Mouse (Mus musculus) kidney, adult 2 months (tissue): Measurements from ENCODE around the gene Ptprs. TPM values are rescaled to one million over a fixed set of nuclear protein-coding genes. Genes with fewer than 3 reads are reported as not detected.
A peak's percentile ranks its signal among the peaks of the same experiment; 100 is the strongest.

Source experiments
- DNase-seq: peaks from one replicate; pipeline ENCODE4 v3.0.0; 2021
- H3K27ac ChIP-seq: fragments of 200-500 bp; 2 replicates; pipeline ENCODE4 v1.5.1; 2012; ENCODE audit warnings: low read depth, low read length, control low read depth, inconsistent platforms; ENCODE audit not compliant: insufficient read depth
- H3K27me3 ChIP-seq: fragments of 200-500 bp; replicated peaks from 2 replicates; pipeline ENCODE4 v1.6.1; 2012; ENCODE audit warnings: mild to moderate bottlenecking, moderate library complexity, low read length, inconsistent platforms; ENCODE audit not compliant: control insufficient read depth, insufficient read depth
- H3K36me3 ChIP-seq: fragments of 200-500 bp; 2 replicates; pipeline ENCODE4 v1.6.1; 2012; ENCODE audit warnings: mild to moderate bottlenecking, moderate library complexity, low read length, inconsistent platforms; ENCODE audit not compliant: control insufficient read depth, insufficient read depth
- H3K4me1 ChIP-seq: fragments of 200-500 bp; 2 replicates; pipeline ENCODE4 v1.6.1; 2011; ENCODE audit warnings: low read length; ENCODE audit not compliant: control insufficient read depth, insufficient read depth
- H3K4me3 ChIP-seq: fragments of 200-500 bp; 2 replicates; pipeline ENCODE4 v1.5.1; 2011; ENCODE audit warnings: mild to moderate bottlenecking, low read depth, low read length, control low read depth; ENCODE audit not compliant: insufficient read depth
- CTCF ChIP-seq: fragments of 200-500 bp; conservative IDR thresholded peaks from 2 replicates; pipeline ENCODE4 v1.5.1; 2011; ENCODE audit warnings: low read depth, mild to moderate bottlenecking, control low read depth, low read length, moderate library complexity, mixed read lengths; ENCODE audit not compliant: insufficient read depth, insufficient read length
- POLR2A ChIP-seq: fragments of 200-500 bp; IDR thresholded peaks from one replicate; pipeline ENCODE4 v1.6.1; 2011; ENCODE audit warnings: low read depth, low read length, control low read depth
- WGBS: fragments of 180-500 bp; shearing (Covaris S2); methylation state at CpG from one replicate; pipeline ENCODE4 v1.1.7; 2018; 5-methylcytosine and 5-hydroxymethylcytosine counted together
- polyA plus RNA-seq: library from polyadenylated mRNA; depleted of rRNA; stranded (reverse); fragments of >200 nt; gene quantifications from 2 replicates; pipeline ENCODE4 v1.2.3, GENCODE M21; 2012

The Ptprs gene
- polyA plus RNA-seq, 1 experiment, result 38.8 TPM

DNA sequence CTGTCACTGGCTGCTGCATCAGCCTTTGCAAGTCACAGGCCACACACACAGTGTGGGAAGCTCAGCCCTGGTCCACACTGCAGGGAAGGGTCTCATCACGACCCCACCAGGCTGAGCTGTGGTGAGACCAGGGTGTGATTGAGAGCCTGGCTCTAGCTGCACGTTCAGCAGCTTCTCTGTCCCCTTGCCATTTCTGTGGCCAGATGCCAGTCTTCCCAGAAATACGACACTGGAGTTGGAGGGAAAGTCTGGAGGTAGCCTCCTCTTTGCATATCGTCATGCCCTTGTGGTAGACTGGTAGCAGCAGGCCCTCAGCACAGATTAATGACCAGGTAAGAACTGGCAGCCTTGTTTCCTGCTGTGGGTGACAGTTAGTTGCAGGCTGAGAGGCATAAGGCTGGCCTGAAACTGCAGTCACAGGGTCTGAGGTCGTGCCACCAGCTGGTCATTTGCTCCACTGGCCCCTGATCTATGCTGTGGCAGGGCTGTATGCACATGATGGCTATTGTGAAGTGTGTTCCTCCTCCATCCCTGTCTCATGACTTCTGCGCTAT, 96.9 kb downstream of the Ptprs start:
- DNase-seq, result peak; percentile 7

DNA sequence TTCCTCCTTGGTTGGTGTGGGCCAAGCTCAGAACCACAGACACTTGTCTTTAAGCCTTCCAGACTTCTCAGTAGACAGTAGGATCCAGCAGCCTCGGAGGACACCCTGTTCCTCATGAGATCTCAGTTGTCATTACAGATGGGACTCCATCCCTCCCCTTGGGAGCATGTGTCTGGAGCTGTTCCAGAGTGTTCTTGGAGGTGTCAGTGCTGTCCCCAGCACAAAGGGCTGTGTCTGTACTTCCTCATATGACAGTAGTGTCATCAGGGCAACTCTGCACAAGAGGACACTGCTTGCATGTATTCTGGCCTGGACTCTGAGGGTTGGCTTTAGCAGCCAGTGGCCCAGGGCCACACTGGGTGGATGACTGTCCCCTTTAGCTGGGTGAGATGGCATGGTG, 101.4 kb downstream of the Ptprs start:
- TF ChIP-seq CTCF (no peak), POLR2A (no peak)
- 74% methylated on average over 1 of the region's 1 CpGs for WGBS
- Histone ChIP-seq H3K4me3 (no peak overlapping the region), H3K4me1 (no peaks in the 10 kb centered on the region), H3K27ac (no peak overlapping the region), H3K27me3 (no peaks in the 10 kb centered on the region), H3K36me3 (no peaks in the 10 kb centered on the region)
- no peak for DNase-seq

More for the DNA sequence above, 96.9 kb downstream of the Ptprs start:
- H3K36me3 ChIP-seq, result no peaks in the 10 kb centered on the region
- H3K4me3 ChIP-seq, result no peak overlapping the region
- no peak overlapping the region for H3K27ac ChIP-seq
- TF ChIP-seq CTCF (no peak), POLR2A (no peak)
- WGBS, result 53% methylated on average over 6 of the region's 6 CpGs
- H3K27me3 ChIP-seq, result no peaks in the 10 kb centered on the region
- H3K4me1 ChIP-seq, result peaks cover 16% of the 10 kb centered on the region

DNA sequence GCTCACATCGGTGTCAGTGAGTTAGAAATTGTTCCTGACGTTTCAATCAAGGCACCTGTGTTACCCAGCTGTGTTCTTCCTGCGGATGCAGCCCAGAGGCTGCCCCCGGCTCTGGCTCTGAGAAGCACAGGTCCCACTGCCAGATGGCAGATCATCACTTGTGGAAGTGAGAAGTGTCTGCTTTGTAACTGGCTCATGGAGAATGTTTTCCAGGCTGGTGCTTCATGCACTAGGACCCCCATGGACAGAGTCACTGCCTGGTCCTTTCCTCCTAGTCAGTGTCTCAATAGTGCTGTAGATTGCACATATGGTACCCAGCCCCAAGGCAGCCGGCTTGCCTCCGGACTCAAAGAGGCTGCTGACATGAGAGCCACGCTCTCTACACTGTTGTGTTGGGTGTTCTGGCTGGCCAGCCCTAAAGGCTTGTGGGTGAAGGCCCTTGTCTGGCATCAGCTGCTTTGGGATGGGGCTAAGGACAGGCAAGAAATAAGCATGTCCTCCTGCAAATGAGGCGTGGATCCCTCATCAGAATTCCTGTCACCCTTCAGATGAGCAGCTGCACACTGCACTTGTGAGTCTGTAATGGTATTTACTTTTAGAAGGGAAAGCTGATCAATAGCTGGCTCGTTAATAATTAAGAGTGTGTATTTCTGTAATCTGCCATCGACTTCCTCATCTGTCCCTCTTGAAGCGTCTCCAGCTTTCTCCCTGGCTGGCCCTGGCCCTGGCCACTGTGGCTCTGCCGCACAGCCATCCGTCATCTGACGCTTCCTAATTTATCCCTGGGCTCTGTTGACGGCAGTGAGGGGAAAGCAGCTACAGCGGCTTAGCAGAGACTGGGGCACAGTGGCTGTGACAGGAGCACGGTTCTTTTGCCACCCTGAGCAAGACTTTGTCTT, 102.9 kb downstream of the Ptprs start:
- H3K27ac ChIP-seq, result no peak overlapping the region
- H3K36me3 ChIP-seq, result no peaks in the 10 kb centered on the region
- no peak for DNase-seq
- no peak overlapping the region for H3K4me3 ChIP-seq
- no peaks in the 10 kb centered on the region for H3K4me1 ChIP-seq
- H3K27me3 ChIP-seq, result no peaks in the 10 kb centered on the region
- TF ChIP-seq POLR2A, result no peak
- TF ChIP-seq CTCF, result no peak
- WGBS, result 74% methylated on average over 17 of the region's 17 CpGs

DNA sequence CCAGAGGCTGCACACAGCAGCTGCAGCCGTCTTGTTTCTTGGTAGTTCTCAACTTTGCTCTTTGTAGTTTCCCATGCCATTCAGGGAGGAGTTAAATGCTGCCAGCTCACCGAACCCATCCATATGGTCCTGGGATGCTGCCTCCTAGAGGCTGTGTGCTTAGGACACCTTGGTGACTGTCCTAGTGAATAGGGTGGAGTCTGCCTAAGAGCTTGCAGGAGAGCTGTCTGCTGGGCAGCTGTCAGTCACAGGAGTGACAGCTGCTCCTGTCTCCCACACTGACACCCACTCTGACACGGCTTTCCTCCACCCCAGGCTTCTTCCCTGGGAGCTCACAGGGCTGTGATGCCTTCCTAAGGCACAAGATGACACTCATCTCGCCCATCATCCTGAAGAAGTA, 104.2 kb downstream of the Ptprs start:
- Histone ChIP-seq H3K36me3 (no peaks in the 10 kb centered on the region), H3K27me3 (no peaks in the 10 kb centered on the region), H3K4me1 (no peaks in the 10 kb centered on the region), H3K27ac (no peak overlapping the region), H3K4me3 (no peak overlapping the region)
- no peak for DNase-seq
- TF ChIP-seq CTCF (no peak), POLR2A (no peak)
- WGBS, result 68% methylated on average over 4 of the region's 4 CpGs

DNA sequence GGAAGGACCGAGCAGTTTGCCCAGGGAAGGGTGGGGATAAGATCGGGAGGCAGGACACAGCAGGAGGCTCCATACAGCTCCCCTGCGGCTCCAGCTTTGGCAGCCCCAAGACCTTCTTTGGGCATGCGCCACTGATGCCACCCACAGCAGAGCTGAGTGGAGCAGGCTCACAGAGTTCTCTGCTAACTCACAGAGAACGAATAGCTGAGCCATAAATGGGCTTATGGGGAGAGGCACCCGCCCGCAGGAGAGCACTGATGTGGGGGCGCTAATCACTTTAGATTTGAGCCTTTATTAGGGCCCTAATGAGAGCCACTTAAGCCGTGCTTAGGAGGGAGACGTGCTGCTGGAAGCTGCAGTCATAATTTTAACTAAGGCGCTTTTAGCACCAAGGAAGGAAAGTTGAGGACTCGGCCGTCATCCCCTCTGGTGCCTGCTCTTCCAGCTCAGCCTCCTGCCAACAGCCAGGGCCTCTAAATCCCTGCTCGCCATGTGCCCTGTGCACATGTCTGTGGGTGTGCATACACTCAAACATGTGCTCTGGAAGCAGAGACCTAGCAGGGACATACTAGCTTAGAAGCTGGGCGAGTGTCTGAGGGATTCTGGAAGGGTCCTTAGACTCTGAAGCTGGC, 105.1 kb downstream of the Ptprs start:
- WGBS, result 77% methylated on average over 15 of the region's 15 CpGs
- DNase-seq, result no peak
- H3K36me3 ChIP-seq, result no peaks in the 10 kb centered on the region

DNA sequence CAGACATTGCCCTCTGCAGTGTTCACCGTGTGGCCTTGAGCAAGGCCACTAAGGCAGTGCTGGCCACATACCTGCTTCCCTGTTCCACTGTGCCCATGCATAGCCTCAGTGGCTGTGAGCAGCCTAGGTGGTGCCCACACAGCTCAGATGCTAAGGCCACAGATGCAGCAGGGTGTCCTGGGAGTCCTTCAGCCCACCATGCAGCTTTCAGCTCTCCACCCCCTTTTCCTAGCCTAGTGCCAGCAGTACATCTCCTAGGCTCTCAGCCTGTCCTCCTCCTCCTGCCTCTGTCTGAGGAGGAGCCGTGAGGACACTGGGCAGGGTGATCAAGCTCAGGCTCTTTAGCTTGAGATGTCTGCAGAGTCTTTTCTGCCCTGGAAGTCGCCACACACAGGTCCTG, 106.2 kb downstream of the Ptprs start:
- no peak overlapping the region for H3K4me3 ChIP-seq
- H3K27ac ChIP-seq, result no peak overlapping the region
- DNase-seq, result no peak
- no peaks in the 10 kb centered on the region for H3K27me3 ChIP-seq
- no peaks in the 10 kb centered on the region for H3K36me3 ChIP-seq
- 0 out of 2 replicates have a peak, but pooled peaks cover 5% of the 10 kb centered on the region for H3K4me1 ChIP-seq
- WGBS, result 93% methylated on average over 3 of the region's 3 CpGs
- no peak for TF ChIP-seq CTCF
- TF ChIP-seq POLR2A, result no peak

More for the DNA sequence above, 105.1 kb downstream of the Ptprs start:
- Histone ChIP-seq H3K27ac (no peak overlapping the region), H3K4me1 (no peaks in the 10 kb centered on the region), H3K4me3 (no peak overlapping the region), H3K27me3 (no peaks in the 10 kb centered on the region)
- TF ChIP-seq CTCF, result no peak
- no peak for TF ChIP-seq POLR2A

DNA sequence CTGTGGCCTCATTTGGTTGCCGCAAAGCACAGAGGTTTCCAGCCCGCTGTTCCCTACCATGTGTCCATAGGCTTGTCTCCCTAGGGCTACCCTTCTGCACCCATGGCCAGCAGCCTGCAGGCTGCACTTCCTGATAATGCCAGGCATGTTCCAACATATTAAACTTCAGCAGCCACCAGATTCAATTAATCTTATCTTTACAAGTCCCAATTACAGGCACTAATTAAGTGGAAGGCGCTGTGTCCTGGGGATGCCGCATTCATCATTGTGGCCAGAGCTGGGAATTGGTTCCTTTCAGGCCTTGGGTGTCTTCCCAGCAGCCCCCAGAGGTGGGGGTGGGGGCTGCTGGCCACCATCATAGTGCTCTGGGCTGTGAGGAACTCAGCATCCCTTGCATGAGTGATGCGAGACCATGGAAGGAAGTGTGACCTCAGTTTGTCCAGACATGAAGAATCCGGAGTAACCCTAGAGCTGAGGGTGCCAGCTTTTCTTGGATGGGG, 107.9 kb downstream of the Ptprs start:
- H3K27ac ChIP-seq, result no peak overlapping the region
- no peak for DNase-seq
- H3K36me3 ChIP-seq, result no peaks in the 10 kb centered on the region
- TF ChIP-seq POLR2A (no peak), CTCF (no peak)
- WGBS, result 85% methylated on average over 6 of the region's 6 CpGs
- H3K4me3 ChIP-seq, result no peak overlapping the region
- no peaks in the 10 kb centered on the region for H3K27me3 ChIP-seq
- H3K4me1 ChIP-seq, result 0 out of 2 replicates have a peak, but pooled peaks cover 5% of the 10 kb centered on the region
